Mouse (Mus musculus) ES-Bruce4 (cell line): ENCODE results near the gene Crygb. TPM values are rescaled to one million over a fixed set of nuclear protein-coding genes. Genes with fewer than 3 reads are reported as not detected.

Experiments
- H3K27ac ChIP-seq: 2 replicates; pipeline ENCODE4 v1.5.1; 2012; ENCODE audit warnings: low read length, inconsistent platforms; ENCODE audit not compliant: insufficient read depth
- H3K27me3 ChIP-seq: 2 replicates; pipeline ENCODE4 v1.6.1; 2012; ENCODE audit warnings: mild to moderate bottlenecking, low read length, inconsistent platforms; ENCODE audit not compliant: control insufficient read depth, poor library complexity, insufficient read depth, severe bottlenecking
- H3K36me3 ChIP-seq: 2 replicates; pipeline ENCODE4 v1.6.1; 2012; ENCODE audit warnings: inconsistent platforms, mild to moderate bottlenecking, low read length, moderate library complexity; ENCODE audit not compliant: control insufficient read depth, poor library complexity, insufficient read depth, severe bottlenecking
- H3K4me1 ChIP-seq: one replicate; pipeline ENCODE4 v1.8.1; 2011; ENCODE audit warnings: low read length; ENCODE audit not compliant: control insufficient read depth, insufficient read depth
- H3K4me3 ChIP-seq: 2 replicates; pipeline ENCODE4 v1.5.1; 2011; ENCODE audit warnings: low read depth, mild to moderate bottlenecking, low read length
- H3K9ac ChIP-seq: 2 replicates; pipeline ENCODE4 v1.6.1; 2012; ENCODE audit warnings: low read depth, mild to moderate bottlenecking, inconsistent platforms; ENCODE audit not compliant: poor library complexity, severe bottlenecking
- H3K9me3 ChIP-seq: replicated peaks from 2 replicates; pipeline ENCODE4 v1.6.1; 2012; ENCODE audit warnings: mild to moderate bottlenecking, low read length, inconsistent platforms; ENCODE audit not compliant: control insufficient read depth, poor library complexity, insufficient read depth, severe bottlenecking
- CTCF ChIP-seq: IDR thresholded peaks from one replicate; pipeline ENCODE4 v1.8.1; 2011; ENCODE audit warnings: low read depth, low read length
- EP300 ChIP-seq: IDR thresholded peaks from 2 replicates; pipeline ENCODE4 v1.6.1; 2011; ENCODE audit warnings: low read depth, low read length; ENCODE audit not compliant: insufficient read depth
- POLR2A ChIP-seq: IDR thresholded peaks from one replicate; pipeline ENCODE4 v1.8.1; 2011; ENCODE audit warnings: low read length; ENCODE audit not compliant: insufficient read depth
- polyA plus RNA-seq: library from polyadenylated mRNA; stranded (reverse); fragments of >200 nt; gene quantifications from 2 replicates; pipeline ENCODE4 v1.2.4, GENCODE M21; 2011; ENCODE audit warnings: low read depth; ENCODE audit not compliant: missing spikeins, insufficient read depth, insufficient read length

Gene Crygb
- polyA plus RNA-seq = not detected in 2 replicates

DNA sequence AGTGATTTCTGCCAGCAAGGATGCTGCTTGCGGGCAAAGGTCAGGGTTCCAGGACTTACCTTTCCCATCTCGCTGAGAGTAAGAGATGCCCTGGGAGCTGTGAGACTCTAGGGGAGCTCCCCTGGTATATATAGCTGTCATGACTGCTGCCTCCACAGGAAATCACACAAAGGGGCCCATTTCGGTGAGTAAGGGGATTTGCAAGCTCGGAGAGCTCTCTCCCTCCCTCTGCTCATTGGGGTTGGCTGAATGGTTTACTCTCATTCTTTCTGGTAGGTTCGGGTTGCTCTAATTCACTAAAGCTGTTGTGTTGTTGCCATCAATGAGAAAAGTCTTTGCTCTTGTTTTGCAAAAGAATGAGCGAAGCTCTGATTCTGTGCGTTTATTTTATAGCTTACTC, at the start of gene Crygb:
Gene Crygb (minus strand): TSS at position 101 of the 400 bp plus-strand sequence.
- no peak within 1 kb of the TSS for H3K27ac ChIP-seq
- H3K4me1 ChIP-seq = peaks cover 1% of the 10 kb centered on the region
- no peak within 1 kb of the TSS for H3K4me3 ChIP-seq
- H3K36me3 ChIP-seq = no peaks in the 10 kb centered on the region
- H3K27me3 ChIP-seq = no peaks in the 10 kb centered on the region; the same call in 1 of the 2 replicates
- no peak for TF ChIP-seq EP300
- no peak for TF ChIP-seq CTCF
- TF ChIP-seq POLR2A = no peak
- H3K9me3 ChIP-seq = no peaks in the 10 kb centered on the region
- H3K9ac ChIP-seq = peak within 1 kb of the TSS; percentile 58; the same call in 1 of the 2 replicates

DNA sequence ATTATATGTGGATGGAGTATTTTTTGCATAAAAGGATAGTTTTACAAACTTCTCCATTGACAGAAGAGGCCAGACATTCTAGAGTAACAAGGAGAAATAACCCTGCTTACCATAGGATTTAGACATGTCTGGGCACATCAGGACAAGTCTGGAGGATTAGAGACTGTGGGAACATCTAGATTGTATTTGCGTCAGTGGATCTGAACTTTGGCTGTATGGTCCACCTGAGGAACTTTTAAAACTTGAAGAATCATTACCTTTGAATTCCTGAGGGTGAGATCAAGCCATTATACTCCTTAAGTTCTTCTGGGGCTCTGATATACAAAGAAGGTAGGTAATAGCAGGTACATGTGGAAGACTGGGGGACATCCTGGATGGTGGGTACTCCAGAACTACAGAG, 49.6 kb upstream of the Crygb start:
- H3K9me3 ChIP-seq = peaks cover 6% of the 10 kb centered on the region
- no peaks in the 10 kb centered on the region for H3K4me1 ChIP-seq
- no peak overlapping the region for H3K4me3 ChIP-seq
- no peak overlapping the region for H3K9ac ChIP-seq
- H3K27me3 ChIP-seq = peaks cover 1% of the 10 kb centered on the region; the same call in 1 of the 2 replicates
- H3K27ac ChIP-seq = no peak overlapping the region
- no peaks in the 10 kb centered on the region for H3K36me3 ChIP-seq
- TF ChIP-seq POLR2A (no peak), CTCF (no peak), EP300 (no peak)

DNA sequence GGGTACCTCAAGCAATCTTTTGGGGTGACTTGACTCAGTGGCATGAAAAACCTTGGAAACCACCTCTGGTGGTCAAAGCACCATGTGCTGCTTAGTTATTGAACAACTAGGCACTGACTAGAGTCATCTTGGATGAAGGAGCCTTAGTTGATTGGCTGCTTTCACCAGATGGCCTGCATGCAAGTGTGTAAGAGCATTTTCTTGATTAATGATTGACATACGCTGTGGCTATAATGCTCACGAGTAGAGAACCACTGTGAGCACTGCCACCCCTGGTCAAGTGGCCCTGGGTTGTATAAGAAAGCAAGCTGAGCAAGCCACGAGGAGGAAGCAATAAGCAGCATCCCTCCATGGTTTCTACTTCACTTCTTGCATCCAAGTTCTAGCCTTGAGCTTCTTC, 48.1 kb upstream of the Crygb start:
- TF ChIP-seq CTCF = no peak
- TF ChIP-seq EP300 = no peak
- TF ChIP-seq POLR2A = no peak
- Histone ChIP-seq H3K9ac (no peak overlapping the region), H3K4me3 (no peak overlapping the region), H3K27me3 (peaks cover 1% of the 10 kb centered on the region; the same call in 1 of the 2 replicates), H3K27ac (no peak overlapping the region), H3K36me3 (no peaks in the 10 kb centered on the region), H3K4me1 (no peaks in the 10 kb centered on the region), H3K9me3 (peaks cover 6% of the 10 kb centered on the region)

DNA sequence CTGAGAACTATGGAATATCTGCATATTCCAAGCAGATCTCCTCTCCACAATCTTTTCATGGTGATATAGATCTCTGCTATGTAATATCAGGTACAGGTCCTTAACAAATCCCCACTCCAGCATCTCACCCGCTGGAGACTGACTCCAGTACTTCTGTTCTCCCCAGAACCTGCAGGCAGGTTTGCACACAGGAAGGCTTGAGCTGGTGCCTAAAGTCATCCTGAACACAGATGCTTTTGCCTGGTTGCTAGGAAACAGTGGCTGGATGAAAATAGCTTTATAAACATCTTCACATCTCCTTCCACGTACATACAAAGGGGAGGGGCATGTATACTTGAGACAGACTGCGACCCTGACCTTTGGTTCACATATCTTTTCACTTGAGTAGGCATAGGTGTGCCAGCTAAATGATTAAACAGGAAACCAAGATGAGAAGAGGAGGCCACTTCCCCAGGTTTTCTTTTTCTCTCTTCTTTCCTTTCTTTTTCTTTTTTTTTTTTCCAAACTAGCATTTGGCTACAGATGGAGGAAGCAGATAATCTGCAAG, 47.6 kb upstream of the Crygb start:
- peaks cover 6% of the 10 kb centered on the region for H3K9me3 ChIP-seq
- no peak overlapping the region for H3K4me3 ChIP-seq
- no peak for TF ChIP-seq CTCF
- no peaks in the 10 kb centered on the region for H3K4me1 ChIP-seq
- H3K9ac ChIP-seq = no peak overlapping the region
- no peaks in the 10 kb centered on the region for H3K36me3 ChIP-seq
- H3K27me3 ChIP-seq = peaks cover 1% of the 10 kb centered on the region; the same call in 1 of the 2 replicates
- H3K27ac ChIP-seq = no peak overlapping the region

DNA sequence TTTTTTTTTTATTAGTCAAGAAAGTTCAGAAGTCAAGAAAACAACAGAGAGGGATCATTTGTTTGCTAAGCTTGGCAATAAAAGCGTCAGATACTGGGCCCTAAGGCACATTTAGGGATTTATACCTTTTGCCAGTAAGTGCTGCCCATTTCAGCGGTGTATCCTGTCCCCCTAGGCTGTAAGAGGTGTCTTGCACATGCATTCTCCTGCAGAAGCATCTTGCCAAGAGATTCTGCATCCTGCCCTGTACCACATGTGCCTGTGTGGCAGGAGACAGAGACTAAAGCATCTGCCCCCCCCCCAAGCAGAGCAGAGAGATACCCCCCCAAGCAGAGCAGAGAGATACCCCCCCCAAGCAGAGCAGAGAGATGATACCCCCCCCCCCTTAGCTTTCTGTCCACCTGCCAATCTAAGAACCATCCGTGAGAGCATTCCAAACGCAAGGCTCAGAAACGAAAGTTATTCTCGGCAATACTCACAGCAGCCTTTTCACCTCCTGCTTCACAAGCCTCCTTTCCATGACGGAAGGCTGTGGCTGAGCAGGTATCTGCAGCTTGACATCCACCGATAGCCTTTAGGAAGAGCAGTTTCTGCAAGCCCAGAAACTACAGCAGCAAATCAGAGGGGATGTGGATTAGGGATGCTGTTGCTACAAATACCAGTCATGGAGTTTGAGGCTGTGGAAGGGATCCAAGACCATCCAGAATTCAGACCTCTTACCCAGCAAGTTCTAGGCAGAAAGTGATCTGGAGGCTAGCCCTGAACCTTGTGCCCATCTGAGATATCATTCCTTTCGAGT, 40.7 kb upstream of the Crygb start, which contains the start of gene D630023F18Rik:
Gene D630023F18Rik (minus strand): TSS at position 641 of the 799 bp plus-strand sequence.
- TF ChIP-seq EP300 (no peak), POLR2A (no peak), CTCF (no peak)
- no peak within 1 kb of the TSS for H3K9ac ChIP-seq
- H3K4me3 ChIP-seq = no peak within 1 kb of the TSS
- no peaks in the 10 kb centered on the region for H3K36me3 ChIP-seq
- no peaks in the 10 kb centered on the region for H3K27me3 ChIP-seq
- no peaks in the 10 kb centered on the region for H3K9me3 ChIP-seq
- H3K4me1 ChIP-seq = peaks cover 1% of the 10 kb centered on the region
- H3K27ac ChIP-seq = no peak within 1 kb of the TSS

DNA sequence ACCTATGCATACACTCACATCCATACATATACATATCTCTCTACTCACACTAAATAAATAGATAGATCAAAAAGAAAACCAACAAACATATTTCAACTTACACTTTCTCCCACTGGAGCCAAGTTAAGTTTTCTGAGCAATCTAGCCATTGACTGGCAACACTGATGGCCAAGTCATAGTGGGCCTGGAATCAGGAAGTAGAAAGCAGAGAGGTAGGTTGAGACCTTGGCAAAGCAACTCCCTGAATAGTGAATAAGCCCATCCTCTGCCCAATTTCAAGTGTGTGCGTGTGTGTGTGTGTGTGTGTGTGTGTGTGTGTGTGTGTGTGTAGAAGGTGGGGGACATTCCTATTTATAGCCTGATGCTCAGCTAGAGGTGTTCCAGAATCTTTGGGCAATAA, 37.4 kb upstream of the Crygb start, which contains the start of gene Gm28845:
Gene Gm28845 (minus strand): TSS at position 121 of the 400 bp plus-strand sequence.
- Histone ChIP-seq H3K9me3 (no peaks in the 10 kb centered on the region), H3K36me3 (no peaks in the 10 kb centered on the region), H3K4me1 (peaks cover 1% of the 10 kb centered on the region), H3K4me3 (no peak within 1 kb of the TSS), H3K9ac (no peak within 1 kb of the TSS), H3K27me3 (no peaks in the 10 kb centered on the region), H3K27ac (peak within 1 kb of the TSS; percentile 51)
- TF ChIP-seq CTCF = no peak
